Mouse (Mus musculus): ENCODE data around the gene Icos.

The Icos gene

GRCm38 (mm10) chr1:60967521-60967920 lies 10.2 kb upstream of the Icos start:
- no peak for DNase-seq

- DNase-seq = no peak
Observed at GRCm38 (mm10) chr1:60970846-60971245, 6.9 kb upstream of the Icos start.

- DNase-seq = no peak
Observed at GRCm38 (mm10) chr1:60974221-60974620, 3.5 kb upstream of the Icos start.

GRCm38 (mm10) chr1:60975646-60976294 lies 2.0 kb upstream of the Icos start:
- no peak for DNase-seq

GRCm38 (mm10) chr1:60979126-60979842 lies 1.6 kb downstream of the Icos start:
- no peak for DNase-seq

GRCm38 (mm10) chr1:60979843-60980235 lies 2.1 kb downstream of the Icos start:
- DNase-seq = no peak

- DNase-seq = no peak
Observed at GRCm38 (mm10) chr1:60985075-60985474, 7.3 kb downstream of the Icos start.

GRCm38 (mm10) chr1:60986141-60986540 lies 8.4 kb downstream of the Icos start:
- no peak for DNase-seq

GRCm38 (mm10) chr1:60989086-60989485 lies 11.4 kb downstream of the Icos start:
- no peak for DNase-seq

- no peak for DNase-seq
Observed at GRCm38 (mm10) chr1:60990305-60990704, 12.6 kb downstream of the Icos start.

GRCm38 (mm10) chr1:60998008-60998557 lies 20.4 kb downstream of the Icos start:
- DNase-seq = no peak

- DNase-seq = no peak
Observed at GRCm38 (mm10) chr1:60998689-60999088, 21.0 kb downstream of the Icos start.

GRCm38 (mm10) chr1:61001786-61002354 lies 24.1 kb downstream of the Icos start:
- DNase-seq = no peak

- DNase-seq = no peak
Observed at GRCm38 (mm10) chr1:61006229-61006628, 28.5 kb downstream of the Icos start.

GRCm38 (mm10) chr1:61007516-61007915 lies 29.8 kb downstream of the Icos start:
- no peak for DNase-seq

- DNase-seq = no peak
Observed at GRCm38 (mm10) chr1:61016578-61017118, 38.9 kb downstream of the Icos start.

- no peak for DNase-seq
Observed at GRCm38 (mm10) chr1:61026712-61027111, 49.0 kb downstream of the Icos start.

GRCm38 (mm10) chr1:61027519-61027918 lies 49.8 kb downstream of the Icos start:
- no peak for DNase-seq

- no peak for DNase-seq
Observed at GRCm38 (mm10) chr1:61029919-61030318, 52.2 kb downstream of the Icos start.

GRCm38 (mm10) chr1:61030532-61030931 lies 52.8 kb downstream of the Icos start:
- no peak for DNase-seq

- no peak for DNase-seq
Observed at GRCm38 (mm10) chr1:61035270-61035669, 57.5 kb downstream of the Icos start.

GRCm38 (mm10) chr1:61038223-61038622 lies 60.5 kb downstream of the Icos start:
- no peak for DNase-seq

- no peak for DNase-seq
Observed at GRCm38 (mm10) chr1:61039310-61039709, 61.6 kb downstream of the Icos start.

- no peak for DNase-seq
Observed at GRCm38 (mm10) chr1:61040401-61040800, 62.7 kb downstream of the Icos start.

Data from right cerebral cortex, postnatal 25 days (tissue).